Mouse (Mus musculus): ENCODE measurements around the gene Snapc3. TPM values are rescaled to one million over a fixed set of nuclear protein-coding genes. Genes with fewer than 3 reads are reported as not detected.
"Not testable (repeated sequence)": the region's sequence is repeated elsewhere in the genome, so short reads cannot be mapped to it uniquely, and the experiment has no call there.

Snapc3 gene
- polyA plus RNA-seq, 1 experiment from 2014 or later, result 60.6 TPM

DNA sequence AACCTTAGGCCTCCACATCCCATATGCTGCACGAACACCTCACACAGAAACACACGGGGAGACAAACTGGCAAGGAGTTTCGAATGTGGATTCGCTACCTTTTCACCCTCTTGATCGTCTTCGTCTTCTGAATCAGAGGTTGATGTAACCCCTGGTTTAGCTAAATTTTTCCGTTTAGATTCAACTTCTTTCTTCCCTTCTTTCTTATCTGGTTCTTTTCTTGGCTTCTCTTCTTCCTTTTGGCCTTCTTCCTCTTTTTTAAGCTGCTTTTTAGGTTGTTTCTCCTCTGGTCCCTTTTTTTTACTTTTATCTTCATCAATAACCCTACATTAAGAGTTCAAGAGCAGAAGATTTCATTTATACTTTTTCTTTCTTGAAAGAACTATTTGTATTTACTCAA, 47.3 kb downstream of the Snapc3 start:
- Histone ChIP-seq H3K4me3 (no peak overlapping the region), H3K36me3 (peaks cover 74% of the 10 kb centered on the region), H3K27me3 (no peaks in the 10 kb centered on the region), H3K9me3 (no peaks in the 10 kb centered on the region), H3K27ac (replicated peaks) (no peak overlapping the region), H3K9ac (no peak overlapping the region), H3K4me2 (no peak overlapping the region), H3K4me1 (replicated peaks) (no peaks in the 10 kb centered on the region)
- ATAC-seq (ENCODE audit: low FRiP score, low read depth), result no peak
- 89% methylated on average over 7 of the region's 7 CpGs for WGBS

DNA sequence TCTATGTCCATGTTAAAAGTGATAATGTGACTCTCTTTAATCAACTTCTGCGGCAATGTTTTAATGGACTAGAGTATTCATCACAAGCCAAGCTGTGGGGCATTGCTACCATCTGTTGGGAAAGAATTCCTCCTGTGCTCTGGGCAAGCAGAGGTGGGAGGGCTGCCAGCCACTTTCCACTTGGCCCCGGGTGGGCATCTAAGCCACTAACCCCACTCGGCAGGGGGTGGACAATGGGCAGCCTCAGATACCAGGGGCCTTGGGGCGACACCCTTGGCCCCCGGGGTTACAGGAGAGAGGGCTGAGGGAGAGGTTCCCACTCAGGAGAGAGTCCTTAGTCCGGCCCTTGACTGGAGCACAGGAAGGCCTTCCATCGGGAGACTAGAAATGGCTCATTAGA, 50.1 kb downstream of the Snapc3 start:
- WGBS, result 74% methylated on average over 7 of the region's 7 CpGs
- 0 out of 2 replicates have a peak, but pooled peaks have one; percentile 65 for ATAC-seq (ENCODE audit: low FRiP score, low read depth)
- H3K27ac ChIP-seq (replicated peaks), result peak overlapping the region; percentile 62
- H3K4me1 ChIP-seq (replicated peaks), result no peaks in the 10 kb centered on the region
- no peak overlapping the region for H3K4me3 ChIP-seq
- no peaks in the 10 kb centered on the region for H3K9me3 ChIP-seq
- no peak overlapping the region for H3K9ac ChIP-seq
- peaks cover 83% of the 10 kb centered on the region for H3K36me3 ChIP-seq
- H3K27me3 ChIP-seq, result no peaks in the 10 kb centered on the region
- H3K4me2 ChIP-seq, result no peak overlapping the region

DNA sequence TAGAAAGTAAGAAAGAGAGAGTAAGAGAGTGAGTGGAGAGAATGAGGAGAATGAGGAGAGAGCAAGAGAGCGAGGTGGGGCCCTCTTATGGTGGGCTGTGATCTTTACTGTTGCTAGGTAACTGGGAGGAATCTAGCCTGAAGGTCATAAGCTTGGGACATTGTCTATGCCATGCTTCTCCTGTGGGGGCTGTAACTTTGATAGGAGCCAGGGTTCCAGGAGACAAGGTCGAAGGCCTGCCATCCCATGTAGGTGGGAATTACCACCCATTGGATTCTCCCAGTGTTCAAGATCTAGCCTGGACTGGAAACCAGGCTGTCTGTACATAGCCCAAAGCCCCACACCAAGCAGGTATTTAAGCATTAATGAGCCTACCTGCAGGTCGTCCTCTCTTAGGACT, 50.7 kb downstream of the Snapc3 start:
- no peak overlapping the region for H3K4me2 ChIP-seq
- 60% methylated on average over 3 of the region's 3 CpGs for WGBS
- H3K9ac ChIP-seq, result no peak overlapping the region
- no peaks in the 10 kb centered on the region for H3K4me1 ChIP-seq (replicated peaks)
- H3K27ac ChIP-seq (replicated peaks), result 0 out of 2 replicates have a peak overlapping the region, but pooled peaks have one; percentile 3
- no peaks in the 10 kb centered on the region for H3K27me3 ChIP-seq
- H3K9me3 ChIP-seq, result no peaks in the 10 kb centered on the region
- ATAC-seq (ENCODE audit: low FRiP score, low read depth), result peak; percentile 59; the same call in 1 of the 2 replicates
- no peak overlapping the region for H3K4me3 ChIP-seq
- peaks cover 82% of the 10 kb centered on the region for H3K36me3 ChIP-seq

DNA sequence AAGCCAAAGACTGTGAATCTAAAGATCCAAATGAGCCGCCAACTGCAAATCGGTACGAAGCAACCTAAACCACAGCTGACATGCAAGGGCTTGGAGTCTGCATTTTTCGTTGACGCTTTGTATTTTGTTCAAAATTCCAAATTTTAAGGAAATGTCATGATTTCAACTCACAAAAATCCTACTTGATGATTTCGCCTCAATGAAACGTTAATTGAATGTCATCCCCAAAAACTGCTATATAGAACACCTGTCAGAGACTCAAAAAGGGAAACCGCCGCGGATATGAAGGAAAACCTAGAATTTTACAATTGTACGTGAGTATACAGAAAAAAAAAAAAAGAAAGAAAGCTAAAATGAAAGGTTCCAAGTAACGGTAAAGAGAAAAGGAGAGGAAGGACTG, 67.7 kb downstream of the Snapc3 start:
- Histone ChIP-seq H3K4me2 (peak overlapping the region; percentile 77), H3K4me3 (peak overlapping the region; percentile 96), H3K4me1 (replicated peaks) (peaks cover 28% of the 10 kb centered on the region), H3K9ac (peak overlapping the region; percentile 90), H3K9me3 (no peaks in the 10 kb centered on the region), H3K27me3 (no peaks in the 10 kb centered on the region), H3K27ac (replicated peaks) (peak overlapping the region; percentile 100), H3K36me3 (peaks cover 21% of the 10 kb centered on the region)
- no peak for ATAC-seq (ENCODE audit: low FRiP score, low read depth)
- 14% methylated on average over 12 of the region's 12 CpGs for WGBS

DNA sequence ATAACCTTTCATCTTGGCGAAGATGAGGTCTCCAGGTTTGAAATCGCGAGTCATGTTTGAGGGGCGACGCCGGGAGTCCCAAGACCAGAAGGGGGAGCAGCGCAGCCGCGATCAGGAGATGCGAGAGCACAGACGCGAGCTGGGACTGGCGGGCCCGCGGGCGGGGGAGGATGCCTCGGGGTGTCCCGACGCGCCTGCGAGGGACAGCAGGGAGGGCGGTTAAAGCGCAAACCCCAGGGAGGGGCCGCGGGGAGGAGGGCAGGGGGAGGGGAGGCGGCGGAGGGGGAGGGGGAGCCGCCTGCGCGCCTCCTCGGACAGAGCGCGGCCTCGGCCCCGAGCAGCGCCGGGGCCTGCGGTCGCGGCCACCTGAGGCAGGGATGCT, 68.2 kb downstream of the Snapc3 start:
- peak overlapping the region; percentile 77 for H3K4me2 ChIP-seq
- H3K27me3 ChIP-seq, result no peaks in the 10 kb centered on the region
- peaks cover 28% of the 10 kb centered on the region for H3K4me1 ChIP-seq (replicated peaks)
- peak overlapping the region; percentile 96 for H3K4me3 ChIP-seq
- peaks cover 20% of the 10 kb centered on the region for H3K36me3 ChIP-seq
- ATAC-seq (ENCODE audit: low FRiP score, low read depth), result peak; percentile 78
- WGBS, result under 1% methylated on average over 23 of the region's 40 CpGs
- H3K27ac ChIP-seq (replicated peaks), result peak overlapping the region; percentile 100
- peak overlapping the region; percentile 90 for H3K9ac ChIP-seq
- no peaks in the 10 kb centered on the region for H3K9me3 ChIP-seq

DNA sequence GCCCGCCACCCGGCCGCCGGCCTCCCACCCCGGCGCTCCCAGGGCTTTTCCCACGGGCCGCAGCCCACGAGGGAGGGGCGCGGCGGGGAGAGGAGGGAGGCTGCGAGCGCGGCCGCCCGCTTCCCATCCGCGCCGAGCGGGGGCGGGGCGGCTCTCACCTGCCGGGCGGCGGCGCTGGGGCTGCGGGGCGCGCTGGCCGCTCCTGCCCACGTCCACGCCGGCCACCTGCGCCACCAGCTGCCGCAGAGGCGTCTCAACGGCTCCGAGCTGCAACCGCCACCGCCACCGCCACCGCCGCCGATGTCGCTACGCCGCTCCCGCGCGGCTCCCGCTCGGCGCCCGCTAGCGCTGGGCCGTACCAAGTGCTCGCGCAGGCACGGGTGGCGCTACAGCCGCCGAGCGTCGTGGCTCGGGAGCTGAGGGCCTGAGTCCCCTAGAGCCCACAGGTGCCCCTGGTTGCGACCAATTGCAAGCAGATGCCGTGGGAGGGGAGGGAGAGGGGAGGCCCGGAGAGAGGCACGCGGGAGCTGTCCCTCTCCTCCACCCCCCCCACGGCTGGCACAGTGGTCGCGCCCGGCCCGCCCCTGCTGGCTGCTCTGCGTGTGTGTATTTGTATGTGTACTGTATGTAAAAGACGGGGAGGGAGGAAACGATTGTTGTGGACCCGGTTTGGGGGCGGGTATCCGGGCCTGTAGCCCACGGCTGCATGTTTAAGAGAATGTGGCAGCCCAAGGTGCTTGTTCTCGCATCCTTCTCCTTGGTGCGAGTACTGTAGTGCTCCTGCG, 68.8 kb downstream of the Snapc3 start, which contains the start of gene Psip1:
Gene Psip1 (minus strand): TSS at position 343 of the 785 bp plus-strand sequence.
- Histone ChIP-seq H3K4me2 (peak within 1 kb of the TSS; percentile 77), H3K4me1 (replicated peaks) (peaks cover 28% of the 10 kb centered on the region), H3K4me3 (peak within 1 kb of the TSS; percentile 96), H3K36me3 (peaks cover 14% of the 10 kb centered on the region), H3K9ac (peak within 1 kb of the TSS; percentile 90), H3K27me3 (no peaks in the 10 kb centered on the region), H3K9me3 (no peaks in the 10 kb centered on the region), H3K27ac (replicated peaks) (peak within 1 kb of the TSS; percentile 100)
- peak; percentile 95 for ATAC-seq (ENCODE audit: low FRiP score, low read depth)
- under 1% methylated on average over 65 of the region's 86 CpGs for WGBS

DNA sequence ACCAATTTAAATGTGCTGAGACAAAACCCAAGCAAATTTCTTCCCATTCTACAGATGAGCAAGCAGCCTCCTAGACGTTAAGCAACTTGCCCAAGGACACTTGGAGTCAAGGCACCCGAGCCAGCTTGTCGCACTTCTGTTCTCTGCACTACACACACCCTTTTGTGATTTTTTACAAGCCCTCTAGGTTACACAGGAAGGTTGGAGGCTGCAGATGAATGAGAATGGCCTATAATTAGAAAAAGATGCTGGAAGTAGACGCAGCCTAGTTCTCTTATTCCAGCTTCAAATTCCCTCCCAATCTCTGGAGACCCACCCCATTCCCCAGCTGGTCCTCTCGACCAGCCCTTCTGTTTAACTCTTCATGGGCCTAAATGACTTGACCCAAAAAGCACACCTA, 71.6 kb downstream of the Snapc3 start:
- H3K27me3 ChIP-seq, result no peaks in the 10 kb centered on the region
- H3K9me3 ChIP-seq, result no peaks in the 10 kb centered on the region
- ATAC-seq (ENCODE audit: low FRiP score, low read depth), result no peak
- no peaks in the 10 kb centered on the region for H3K36me3 ChIP-seq
- no peak overlapping the region for H3K4me2 ChIP-seq
- no peak overlapping the region for H3K9ac ChIP-seq
- WGBS, result 35% methylated on average over 5 of the region's 5 CpGs
- no peak overlapping the region for H3K4me3 ChIP-seq
- H3K4me1 ChIP-seq (replicated peaks), result peaks cover 17% of the 10 kb centered on the region
- no peak overlapping the region for H3K27ac ChIP-seq (replicated peaks)

DNA sequence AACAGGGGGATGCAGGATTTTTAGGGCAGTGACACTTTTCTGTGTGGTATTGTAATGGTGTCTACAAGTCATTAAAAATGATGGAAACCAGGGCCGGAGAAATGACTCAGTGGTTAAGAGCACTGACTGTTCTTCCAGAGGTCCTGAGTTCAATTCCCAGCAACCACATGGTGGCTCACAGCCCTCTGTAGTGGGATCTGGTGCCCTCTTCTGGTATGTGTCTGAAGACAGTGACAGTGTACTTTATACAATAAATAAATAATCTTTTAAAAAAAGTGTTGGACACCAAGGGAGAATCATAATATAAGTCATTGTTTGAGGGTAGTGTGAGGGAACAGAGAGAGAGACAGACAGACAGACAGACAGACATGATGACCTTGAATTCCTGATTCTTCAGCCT, 75.6 kb downstream of the Snapc3 start:
- no peak overlapping the region for H3K27ac ChIP-seq (replicated peaks)
- no peak overlapping the region for H3K9ac ChIP-seq
- no peaks in the 10 kb centered on the region for H3K36me3 ChIP-seq
- no peak for ATAC-seq (ENCODE audit: low FRiP score, low read depth)
- 92% methylated on average over 1 of the region's 1 CpGs for WGBS
- no peak overlapping the region for H3K4me3 ChIP-seq
- H3K9me3 ChIP-seq, result no peaks in the 10 kb centered on the region
- H3K4me1 ChIP-seq (replicated peaks), result no peaks in the 10 kb centered on the region
- no peak overlapping the region for H3K4me2 ChIP-seq
- H3K27me3 ChIP-seq, result no peaks in the 10 kb centered on the region

DNA sequence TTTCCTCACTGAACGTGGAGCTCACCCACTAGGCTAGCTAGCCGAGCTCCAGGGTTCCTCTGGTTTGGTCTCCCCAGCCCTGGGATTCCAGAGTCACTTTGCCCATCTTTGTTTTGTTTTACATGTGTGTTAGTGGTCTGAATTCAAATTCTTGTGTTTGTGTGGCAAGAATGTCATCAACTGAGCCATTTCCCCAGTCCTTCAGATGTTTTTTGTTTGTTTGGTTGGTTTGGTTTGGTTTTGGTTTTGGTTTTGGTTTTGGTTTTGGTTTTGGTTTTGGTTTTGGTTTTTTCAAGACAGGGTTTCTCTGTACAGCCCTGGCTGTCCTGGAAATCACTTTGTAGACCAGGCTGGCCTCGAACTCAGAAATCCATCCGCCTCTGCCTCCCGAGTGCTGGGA, 79.5 kb downstream of the Snapc3 start:
- not testable (repeated sequence) for H3K27ac ChIP-seq (replicated peaks); H3K9me3 ChIP-seq; ATAC-seq (ENCODE audit: low FRiP score, low read depth); H3K4me2 ChIP-seq; H3K9ac ChIP-seq; H3K4me3 ChIP-seq; H3K36me3 ChIP-seq; H3K27me3 ChIP-seq
- WGBS, result 89% methylated on average over 5 of the region's 5 CpGs
- H3K4me1 ChIP-seq (replicated peaks), result peaks cover 11% of the 10 kb centered on the region; the same call in 1 of the 2 replicates

DNA sequence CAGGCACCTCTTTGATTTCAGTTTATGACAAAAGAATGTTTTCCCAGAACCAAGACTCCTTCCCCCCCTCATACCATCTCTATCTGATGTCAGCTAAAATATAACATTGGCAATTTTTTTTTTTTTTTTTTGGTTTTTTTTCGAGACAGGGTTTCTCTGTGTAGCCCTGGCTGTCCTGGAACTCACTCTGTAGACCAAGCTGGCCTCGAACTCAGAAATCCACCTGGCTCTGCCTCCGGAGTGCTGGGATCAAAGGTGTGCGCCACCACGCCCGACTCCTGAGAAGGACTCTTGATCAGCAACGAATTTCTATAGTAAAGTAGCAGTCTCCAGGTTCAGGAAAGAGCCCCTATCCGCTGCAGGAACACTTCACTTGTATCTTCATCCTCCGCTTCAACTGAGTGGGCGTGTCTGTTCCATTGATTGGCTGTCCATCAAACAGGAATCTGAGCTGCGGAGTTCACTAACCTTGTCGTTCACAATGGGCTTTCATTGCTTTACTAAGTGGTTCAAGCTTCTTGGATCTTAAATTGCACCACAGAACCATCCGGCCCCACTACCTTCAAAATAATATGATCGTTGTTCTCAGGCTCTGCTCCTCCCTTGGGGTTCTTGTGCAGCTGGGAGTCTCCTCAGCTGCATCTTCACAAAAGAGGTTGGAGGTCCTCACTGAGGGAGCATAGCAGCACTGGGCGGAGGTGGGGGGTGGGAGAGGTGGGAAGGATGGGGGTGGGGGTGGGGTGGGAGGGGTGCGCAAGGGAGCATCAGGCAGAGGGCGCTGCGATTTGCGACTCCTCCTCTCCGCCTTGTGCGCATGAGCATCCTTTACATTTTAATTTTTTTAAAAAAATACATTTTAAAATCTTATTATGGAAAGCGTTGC, 82.9 kb downstream of the Snapc3 start:
- peak overlapping the region; percentile 79 for H3K27ac ChIP-seq (replicated peaks)
- H3K9ac ChIP-seq, result peak overlapping the region; percentile 40; the same call in 1 of the 2 replicates
- H3K4me2 ChIP-seq, result peak overlapping the region; percentile 61
- H3K36me3 ChIP-seq, result no peaks in the 10 kb centered on the region
- H3K27me3 ChIP-seq, result no peaks in the 10 kb centered on the region
- no peaks in the 10 kb centered on the region for H3K9me3 ChIP-seq
- H3K4me3 ChIP-seq, result peak overlapping the region; percentile 49
- WGBS, result 6% methylated on average over 22 of the region's 22 CpGs
- peaks cover 11% of the 10 kb centered on the region; the same call in 1 of the 2 replicates for H3K4me1 ChIP-seq (replicated peaks)
- ATAC-seq (ENCODE audit: low FRiP score, low read depth), result peak; percentile 86

DNA sequence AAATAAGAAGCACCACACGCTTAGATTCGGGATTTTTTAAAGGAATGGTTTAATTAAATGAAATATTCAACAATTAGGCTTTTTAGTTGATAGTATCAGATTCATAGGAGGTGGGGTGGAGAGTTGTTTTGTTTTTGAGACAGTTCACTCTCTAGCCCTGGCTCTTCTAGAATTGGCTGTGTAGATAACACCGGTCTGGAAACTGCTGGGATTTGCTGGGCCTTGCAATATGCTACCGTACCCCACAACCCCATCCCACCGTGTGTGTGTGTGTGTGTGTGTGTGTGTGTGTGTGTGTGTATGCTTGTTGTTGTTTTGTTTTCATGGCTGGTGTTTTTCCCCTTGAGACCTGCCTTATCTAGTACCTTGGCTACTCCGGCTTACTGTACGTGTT, 83.5 kb downstream of the Snapc3 start:
- Histone ChIP-seq H3K4me3 (peak overlapping the region; percentile 49), H3K27me3 (no peaks in the 10 kb centered on the region), H3K9me3 (no peaks in the 10 kb centered on the region), H3K4me1 (replicated peaks) (peaks cover 11% of the 10 kb centered on the region; the same call in 1 of the 2 replicates), H3K27ac (replicated peaks) (peak overlapping the region; percentile 79; the same call in 1 of the 2 replicates), H3K36me3 (no peaks in the 10 kb centered on the region), H3K9ac (peak overlapping the region; percentile 40; the same call in 1 of the 2 replicates), H3K4me2 (peak overlapping the region; percentile 61)
- peak; percentile 68 for ATAC-seq (ENCODE audit: low FRiP score, low read depth)
- WGBS, result 31% methylated on average over 7 of the region's 7 CpGs

DNA sequence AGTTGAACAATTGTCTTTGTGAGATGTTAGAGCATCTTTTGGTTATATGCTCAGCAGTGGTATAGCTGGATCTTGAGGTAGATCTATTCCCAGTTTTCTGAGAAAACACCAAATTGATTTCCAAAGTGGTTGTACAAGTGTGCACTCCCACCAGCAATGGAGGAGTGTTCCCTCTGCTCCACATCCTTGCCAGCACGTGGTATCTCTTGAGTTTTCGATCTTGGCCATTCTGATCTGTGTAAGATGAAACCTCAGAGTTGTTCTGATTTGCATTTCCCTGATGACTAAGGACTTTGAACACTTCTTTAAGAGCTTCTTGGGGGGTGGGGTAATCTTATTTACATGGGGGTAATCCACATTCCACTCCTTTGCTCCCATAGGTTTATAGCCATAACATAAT, 92.1 kb downstream of the Snapc3 start:
- no peak overlapping the region for H3K4me3 ChIP-seq
- H3K4me2 ChIP-seq, result no peak overlapping the region
- 66% methylated on average over 2 of the region's 2 CpGs for WGBS
- no peaks in the 10 kb centered on the region for H3K9me3 ChIP-seq
- H3K4me1 ChIP-seq (replicated peaks), result no peaks in the 10 kb centered on the region
- ATAC-seq (ENCODE audit: low FRiP score, low read depth), result no peak
- no peak overlapping the region for H3K27ac ChIP-seq (replicated peaks)
- no peaks in the 10 kb centered on the region for H3K27me3 ChIP-seq
- H3K9ac ChIP-seq, result no peak overlapping the region
- no peaks in the 10 kb centered on the region for H3K36me3 ChIP-seq
